Mouse (Mus musculus) small intestine, adult 2 months (tissue): ENCODE results near the gene Adamts16.

ENCODE experiments used
- CTCF ChIP-seq: fragments of 200-500 bp; IDR thresholded peaks from 2 replicates; pipeline ENCODE4 v1.5.1; 2012; ENCODE audit warnings: low read depth, mild to moderate bottlenecking, control low read depth, inconsistent platforms, low read length, moderate library complexity, mixed read lengths; ENCODE audit not compliant: insufficient replicate concordance, insufficient read length; ENCODE audit errors: extremely low read depth
- POLR2A ChIP-seq: fragments of 200-500 bp; IDR thresholded peaks from 2 replicates; pipeline ENCODE4 v1.6.1; 2012; ENCODE audit warnings: low read depth, mild to moderate bottlenecking, control low read depth, inconsistent platforms, low read length, moderate library complexity

GRCm38 (mm10) chr13:70762586-70762985 is 79.0 kb downstream of the Adamts16 start:
- TF ChIP-seq CTCF (no peak), POLR2A (no peak)
